Mouse (Mus musculus) intestine, embryonic 14.5 days (tissue): ENCODE measurements around the gene Gm49388. TPM values are rescaled to one million over a fixed set of nuclear protein-coding genes. Genes with fewer than 3 reads are reported as not detected.
A peak's percentile ranks its signal among the peaks of the same experiment; 100 is the strongest.
"Not testable (repeated sequence)": the region's sequence is repeated elsewhere in the genome, so short reads cannot be mapped to it uniquely, and the experiment has no call there.

Experiments
- ATAC-seq: fragments of 200-750 bp; cut with Nextera tagmentation; replicated peaks from 2 replicates; pipeline ENCODE4 v1.8.0; 2017; ENCODE audit warnings: low read depth, moderate number of reproducible peaks, moderate TSS enrichment, moderate library complexity; ENCODE audit not compliant: low FRiP score, low TSS enrichment
- DNase-seq: peaks from one replicate; pipeline ENCODE4 v3.0.0-alpha.2; 2018; ENCODE audit warnings: low spot score
- H3K27ac ChIP-seq: fragments of 300-500 bp; sonication (generic); 2 replicates; pipeline ENCODE4 v1.5.1; 2014; ENCODE audit warnings: low read depth, mild to moderate bottlenecking, control low read depth
- H3K27me3 ChIP-seq: fragments of 300-500 bp; sonication (generic); replicated peaks from 2 replicates; pipeline ENCODE4 v1.6.1; 2014; ENCODE audit warnings: low read length, control low read depth; ENCODE audit not compliant: control insufficient read depth, insufficient read depth
- H3K36me3 ChIP-seq: fragments of 300-500 bp; sonication (generic); 2 replicates; pipeline ENCODE4 v1.6.1; 2014; ENCODE audit warnings: low read length, control low read depth; ENCODE audit not compliant: control insufficient read depth, insufficient read depth
- H3K4me1 ChIP-seq: fragments of 300-500 bp; sonication (generic); replicated peaks from 2 replicates; pipeline ENCODE4 v1.6.1; 2014; ENCODE audit warnings: low read length, control low read depth, mixed read lengths; ENCODE audit not compliant: control insufficient read depth, insufficient read depth
- H3K4me2 ChIP-seq: fragments of 300-500 bp; sonication (generic); 2 replicates; pipeline ENCODE4 v1.6.1; 2014; ENCODE audit warnings: low read length
- H3K4me3 ChIP-seq: fragments of 300-500 bp; sonication (generic); 2 replicates; pipeline ENCODE4 v1.5.1; 2014; ENCODE audit warnings: low read depth, low read length, control low read depth, mixed read lengths
- H3K9ac ChIP-seq: fragments of 300-500 bp; sonication (generic); 2 replicates; pipeline ENCODE4 v1.6.1; 2014; ENCODE audit warnings: mild to moderate bottlenecking, low read length
- H3K9me3 ChIP-seq: fragments of 300-500 bp; sonication (generic); 2 replicates; pipeline ENCODE4 v1.6.1; 2016; ENCODE audit warnings: low read length, control low read depth; ENCODE audit not compliant: control insufficient read depth
- WGBS: fragments of 180-500 bp; shearing (Covaris S2); extraction: QIAGEN DNeasy Blood & Tissue Kit; methylation state at CpG from one replicate; pipeline ENCODE4 v1.1.7; 2014; 5-methylcytosine and 5-hydroxymethylcytosine counted together
- polyA plus RNA-seq: library from polyadenylated mRNA; unstranded; fragments of >200 nt; fragmentation: Nextera tagmentation; extraction: Ambion mirVana; gene quantifications from 2 replicates; pipeline ENCODE4 v1.2.1, GENCODE M21; 2014

Gene Gm49388
- polyA plus RNA-seq, 1 experiment from 2014 or later: 0.43 TPM

GRCm38 (mm10) chr7:127835550-127835949 is 50.1 kb downstream of the Gm49388 start:
- no peaks in the 10 kb centered on the region for H3K36me3 ChIP-seq
- no peak overlapping the region for H3K9ac ChIP-seq
- H3K4me3 ChIP-seq: no peak overlapping the region
- no peak overlapping the region for H3K4me2 ChIP-seq
- no peak for DNase-seq
- no peak for ATAC-seq
- WGBS: 84% methylated on average over 2 of the region's 2 CpGs
- H3K4me1 ChIP-seq: 0 out of 2 replicates have a peak, but pooled peaks cover under 1% of the 10 kb centered on the region
- H3K27me3 ChIP-seq: no peaks in the 10 kb centered on the region
- H3K27ac ChIP-seq: no peak overlapping the region
- H3K9me3 ChIP-seq: no peaks in the 10 kb centered on the region

- DNase-seq: no peak
- no peak overlapping the region for H3K4me3 ChIP-seq
- WGBS: 89% methylated on average over 5 of the region's 5 CpGs
Measured at GRCm38 (mm10) chr7:127837473-127837872, 52.1 kb downstream of the Gm49388 start.

GRCm38 (mm10) chr7:127837878-127838277 is 52.5 kb downstream of the Gm49388 start:
- DNase-seq, H3K36me3 ChIP-seq, H3K9me3 ChIP-seq, H3K4me2 ChIP-seq, H3K27me3 ChIP-seq, H3K4me3 ChIP-seq, ATAC-seq, H3K27ac ChIP-seq, H3K4me1 ChIP-seq, H3K9ac ChIP-seq: not testable (repeated sequence)
- WGBS: 72% methylated on average over 4 of the region's 4 CpGs

More at GRCm38 (mm10) chr7:127837473-127837872, 52.1 kb downstream of the Gm49388 start:
- Histone ChIP-seq H3K27ac (no peak overlapping the region), H3K36me3 (no peaks in the 10 kb centered on the region), H3K4me2 (no peak overlapping the region), H3K4me1 (0 out of 2 replicates have a peak, but pooled peaks cover 5% of the 10 kb centered on the region), H3K9me3 (no peaks in the 10 kb centered on the region), H3K9ac (no peak overlapping the region), H3K27me3 (no peaks in the 10 kb centered on the region)
- no peak for ATAC-seq

- peaks cover 15% of the 10 kb centered on the region for H3K36me3 ChIP-seq
- H3K4me2 ChIP-seq, ATAC-seq, DNase-seq, H3K9me3 ChIP-seq, H3K9ac ChIP-seq, H3K27me3 ChIP-seq, H3K4me3 ChIP-seq, H3K27ac ChIP-seq: not testable (repeated sequence)
- WGBS: 75% methylated on average over 2 of the region's 2 CpGs
- 0 out of 2 replicates have a peak, but pooled peaks cover 10% of the 10 kb centered on the region for H3K4me1 ChIP-seq
Measured at GRCm38 (mm10) chr7:127840031-127840430, 54.6 kb downstream of the Gm49388 start.

GRCm38 (mm10) chr7:127840886-127841285 is 55.5 kb downstream of the Gm49388 start:
- peak overlapping the region; percentile 58 for H3K9ac ChIP-seq
- H3K9me3 ChIP-seq: no peaks in the 10 kb centered on the region
- WGBS: 2% methylated on average over 15 of the region's 15 CpGs
- peak overlapping the region; percentile 87 for H3K27ac ChIP-seq
- H3K4me3 ChIP-seq: peak overlapping the region; percentile 94
- peak; percentile 11; the same call in 1 of the 2 replicates for ATAC-seq
- DNase-seq: no peak
- H3K4me1 ChIP-seq: 0 out of 2 replicates have a peak, but pooled peaks cover 10% of the 10 kb centered on the region
- peak overlapping the region; percentile 88 for H3K4me2 ChIP-seq
- H3K27me3 ChIP-seq: no peaks in the 10 kb centered on the region
- peaks cover 15% of the 10 kb centered on the region for H3K36me3 ChIP-seq

- Histone ChIP-seq H3K9me3 (no peaks in the 10 kb centered on the region), H3K36me3 (peaks cover 21% of the 10 kb centered on the region), H3K4me3 (peak overlapping the region; percentile 94), H3K4me1 (0 out of 2 replicates have a peak, but pooled peaks cover 10% of the 10 kb centered on the region), H3K9ac (peak overlapping the region; percentile 58), H3K27ac (peak overlapping the region; percentile 87), H3K4me2 (peak overlapping the region; percentile 88), H3K27me3 (no peaks in the 10 kb centered on the region)
- peak; percentile 95 for DNase-seq
- WGBS: under 1% methylated on average over 44 of the region's 46 CpGs
- peak; percentile 93 for ATAC-seq
Measured at GRCm38 (mm10) chr7:127841340-127842000, 56.1 kb downstream of the Gm49388 start.

- H3K27me3 ChIP-seq: no peaks in the 10 kb centered on the region
- H3K36me3 ChIP-seq: peaks cover 26% of the 10 kb centered on the region
- WGBS: under 1% methylated on average over 40 of the region's 40 CpGs
- no peaks in the 10 kb centered on the region for H3K9me3 ChIP-seq
- ATAC-seq: peak; percentile 37; the same call in 1 of the 2 replicates
- H3K4me1 ChIP-seq: 0 out of 2 replicates have a peak, but pooled peaks cover 10% of the 10 kb centered on the region
- peak overlapping the region; percentile 58 for H3K9ac ChIP-seq
- peak overlapping the region; percentile 88 for H3K4me2 ChIP-seq
- peak; percentile 80 for DNase-seq
- H3K27ac ChIP-seq: peak overlapping the region; percentile 87
- H3K4me3 ChIP-seq: peak overlapping the region; percentile 94
Measured at GRCm38 (mm10) chr7:127842001-127842718, 56.8 kb downstream of the Gm49388 start.

- Histone ChIP-seq H3K4me3 (no peak overlapping the region), H3K27ac (no peak overlapping the region), H3K36me3 (peaks cover 25% of the 10 kb centered on the region), H3K4me1 (no peaks in the 10 kb centered on the region), H3K27me3 (no peaks in the 10 kb centered on the region), H3K9ac (no peak overlapping the region), H3K4me2 (no peak overlapping the region), H3K9me3 (no peaks in the 10 kb centered on the region)
- ATAC-seq (no peak), DNase-seq (no peak)
- WGBS: 75% methylated on average over 6 of the region's 6 CpGs
Measured at GRCm38 (mm10) chr7:127849973-127850875, 64.8 kb downstream of the Gm49388 start.
